Mouse (Mus musculus) hindbrain, embryonic 10.5 days (tissue): ENCODE measurements around the gene Rpe. TPM values are rescaled to one million over a fixed set of nuclear protein-coding genes. Genes with fewer than 3 reads are reported as not detected.
A peak's percentile ranks its signal among the peaks of the same experiment; 100 is the strongest.

ENCODE experiments used
- DNase-seq: peaks from one replicate; pipeline ENCODE4 v3.0.0-alpha.2; 2017; ENCODE audit warnings: low spot score
- H3K27ac ChIP-seq: fragments of 300-500 bp; sonication (generic); 2 replicates; pipeline ENCODE4 v1.5.1; 2016; ENCODE audit warnings: mild to moderate bottlenecking, moderate library complexity
- H3K27me3 ChIP-seq: fragments of 300-500 bp; sonication (generic); 2 replicates; pipeline ENCODE4 v1.6.1; 2016; ENCODE audit warnings: mild to moderate bottlenecking; ENCODE audit not compliant: poor library complexity, insufficient read depth, severe bottlenecking
- H3K36me3 ChIP-seq: fragments of 300-500 bp; sonication (generic); 2 replicates; pipeline ENCODE4 v1.6.1; 2016; ENCODE audit warnings: mild to moderate bottlenecking, moderate library complexity
- H3K4me1 ChIP-seq: fragments of 300-500 bp; sonication (generic); replicated peaks from 2 replicates; pipeline ENCODE4 v1.6.1; 2016; ENCODE audit warnings: mild to moderate bottlenecking
- H3K4me3 ChIP-seq: fragments of 300-500 bp; sonication (generic); 2 replicates; pipeline ENCODE4 v1.5.1; 2016; ENCODE audit warnings: mild to moderate bottlenecking, moderate library complexity
- H3K9me3 ChIP-seq: fragments of 300-500 bp; sonication (generic); 2 replicates; pipeline ENCODE4 v1.6.1; 2016; ENCODE audit warnings: mild to moderate bottlenecking, moderate library complexity
- WGBS: fragments of 180-500 bp; shearing (Covaris S2); methylation state at CpG from one replicate; pipeline ENCODE4 v1.1.7; 2016; 5-methylcytosine and 5-hydroxymethylcytosine counted together
- polyA plus RNA-seq: library from polyadenylated mRNA; unstranded; fragments of >200 nt; fragmentation: Nextera tagmentation; extraction: Ambion mirVana; gene quantifications from 2 replicates; pipeline ENCODE4 v1.2.1, GENCODE M21; 2016

Gene Rpe
- 41.6 and 49.6 TPM in 2 replicates for polyA plus RNA-seq

DNA sequence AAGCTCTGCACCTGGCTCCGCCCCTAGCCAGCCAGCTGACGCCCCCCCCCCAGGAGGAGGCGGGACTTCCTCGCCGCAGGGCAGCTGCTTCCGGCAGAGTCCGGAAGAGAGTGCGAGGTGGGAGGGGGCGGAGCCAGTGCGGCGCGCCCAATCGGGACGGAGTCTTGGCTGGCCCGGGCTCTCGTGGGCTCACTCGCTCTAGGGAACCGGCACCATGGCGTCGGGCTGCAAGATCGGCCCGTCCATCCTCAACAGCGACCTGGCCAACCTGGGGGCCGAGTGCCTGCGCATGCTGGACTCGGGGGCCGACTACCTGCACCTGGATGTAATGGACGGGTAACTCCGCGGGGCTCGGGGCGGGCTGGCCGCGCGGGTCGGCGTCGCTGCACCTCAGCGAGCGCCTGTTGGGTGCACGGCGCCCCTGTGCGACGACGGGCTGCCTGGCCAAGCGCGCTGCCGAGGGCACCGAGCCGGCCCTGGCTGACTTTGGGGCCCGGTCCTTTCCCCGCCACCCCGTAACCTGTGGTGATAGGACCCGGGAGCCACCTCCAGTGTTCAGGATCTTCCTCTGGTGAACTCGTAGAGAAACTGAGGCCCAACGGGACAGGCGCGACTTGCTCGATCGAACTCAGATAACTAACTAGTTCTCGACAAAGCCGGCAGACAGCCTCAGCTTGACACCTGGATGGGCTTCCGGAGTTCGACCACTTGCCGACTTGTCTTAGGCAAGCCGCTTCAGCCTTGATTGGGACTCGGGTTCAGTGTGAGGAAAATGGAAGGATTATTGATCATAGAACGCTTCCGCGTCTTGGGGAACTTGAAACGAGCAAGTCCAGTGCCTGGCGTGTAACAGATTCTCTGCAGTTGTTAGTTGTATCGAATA is at the start of gene Rpe:
Rpe (plus strand) TSS at position 139 of the 883 bp plus-strand sequence.
- WGBS: under 1% methylated on average over 73 of the region's 73 CpGs
- H3K36me3 ChIP-seq: no peaks in the 10 kb centered on the region

DNA sequence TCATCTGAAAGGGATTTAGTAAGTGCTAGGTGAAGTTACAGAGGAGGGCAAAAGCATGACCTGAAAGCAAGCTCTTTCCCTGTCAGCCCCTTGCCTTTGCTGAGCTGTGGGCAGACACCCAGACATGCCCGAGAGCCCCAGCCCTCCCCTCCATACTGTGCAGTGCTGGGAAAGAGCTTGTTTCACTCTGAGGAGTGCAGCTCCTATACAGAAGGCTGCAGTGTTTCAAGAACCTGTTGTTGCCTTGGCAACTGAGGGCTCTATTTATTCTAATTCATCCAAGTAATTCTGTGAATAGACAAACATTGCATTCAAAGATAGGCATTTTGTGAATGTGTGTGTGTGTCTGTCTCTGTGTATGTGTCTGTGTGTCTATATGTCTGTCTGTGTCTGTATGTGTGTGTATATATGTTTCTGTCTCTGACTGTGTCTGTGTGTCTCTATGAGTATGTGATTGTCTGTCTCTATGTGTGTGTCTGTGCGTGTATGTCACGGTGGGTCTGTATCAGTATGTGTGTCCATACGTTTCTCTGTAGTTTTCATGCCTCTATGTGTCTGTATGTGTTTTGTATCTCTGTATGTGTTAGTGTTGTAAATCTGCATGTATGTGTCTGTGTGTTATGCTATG is 45.4 kb upstream of the Rpe start:
- peak; percentile 25 for DNase-seq
- peak overlapping the region; percentile 50; the same call in 1 of the 2 replicates for H3K27ac ChIP-seq

More for the DNA sequence above, at the start of gene Rpe:
- no peaks in the 10 kb centered on the region for H3K27me3 ChIP-seq
- peak within 1 kb of the TSS; percentile 89 for H3K4me3 ChIP-seq
- peaks cover 18% of the 10 kb centered on the region for H3K4me1 ChIP-seq
- peak within 1 kb of the TSS; percentile 91 for H3K27ac ChIP-seq
- no peaks in the 10 kb centered on the region for H3K9me3 ChIP-seq
- peak; percentile 95 for DNase-seq

GRCm38 (mm10) chr1:66655747-66656119 is 44.9 kb upstream of the Rpe start:
- Histone ChIP-seq H3K27ac (no peak overlapping the region), H3K9me3 (no peaks in the 10 kb centered on the region), H3K4me1 (peaks cover 13% of the 10 kb centered on the region), H3K36me3 (no peaks in the 10 kb centered on the region), H3K4me3 (no peak overlapping the region), H3K27me3 (no peaks in the 10 kb centered on the region)
- no peak for DNase-seq

More for the DNA sequence above, 45.4 kb upstream of the Rpe start:
- peaks cover 13% of the 10 kb centered on the region for H3K4me1 ChIP-seq
- H3K27me3 ChIP-seq: no peaks in the 10 kb centered on the region
- no peak overlapping the region for H3K4me3 ChIP-seq
- no peaks in the 10 kb centered on the region for H3K9me3 ChIP-seq
- WGBS: 50% methylated on average over 4 of the region's 4 CpGs
- no peaks in the 10 kb centered on the region for H3K36me3 ChIP-seq

GRCm38 (mm10) chr1:66671475-66671874 is 29.2 kb upstream of the Rpe start:
- no peak overlapping the region for H3K4me3 ChIP-seq
- 61% methylated on average over 7 of the region's 7 CpGs for WGBS
- H3K27me3 ChIP-seq: no peaks in the 10 kb centered on the region
- H3K36me3 ChIP-seq: no peaks in the 10 kb centered on the region
- H3K9me3 ChIP-seq: no peaks in the 10 kb centered on the region
- DNase-seq: no peak
- H3K4me1 ChIP-seq: no peaks in the 10 kb centered on the region
- no peak overlapping the region for H3K27ac ChIP-seq

- no peaks in the 10 kb centered on the region for H3K36me3 ChIP-seq
- H3K4me3 ChIP-seq: no peak overlapping the region
- H3K4me1 ChIP-seq: no peaks in the 10 kb centered on the region
- H3K27ac ChIP-seq: no peak overlapping the region
- H3K27me3 ChIP-seq: no peaks in the 10 kb centered on the region
- no peak for DNase-seq
- WGBS: 89% methylated on average over 7 of the region's 7 CpGs
- H3K9me3 ChIP-seq: no peaks in the 10 kb centered on the region
These were observed 27.8 kb upstream of the Rpe start for GRCm38 (mm10) chr1:66672812-66673211.

DNA sequence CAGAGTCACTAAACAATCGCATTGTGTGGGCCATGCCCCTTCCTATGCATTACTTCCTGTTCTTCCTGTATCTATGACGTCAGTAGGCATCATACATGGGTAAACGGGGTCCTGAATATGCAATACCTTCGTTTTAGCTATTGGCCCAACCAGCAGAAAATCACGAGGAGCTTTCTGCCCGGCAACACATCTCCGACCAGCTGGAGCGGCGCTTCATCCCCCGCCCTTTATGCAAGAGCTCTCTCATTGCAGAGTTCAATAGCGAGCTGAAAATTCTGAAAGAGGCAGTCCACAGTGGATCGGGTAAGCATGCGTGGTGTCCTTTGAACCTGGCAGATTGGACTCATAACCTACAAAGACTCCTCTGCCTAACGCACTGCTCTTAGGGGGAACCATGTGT is 22.7 kb upstream of the Rpe start:
- 77% methylated on average over 14 of the region's 14 CpGs for WGBS
- H3K27ac ChIP-seq: no peak overlapping the region

DNA sequence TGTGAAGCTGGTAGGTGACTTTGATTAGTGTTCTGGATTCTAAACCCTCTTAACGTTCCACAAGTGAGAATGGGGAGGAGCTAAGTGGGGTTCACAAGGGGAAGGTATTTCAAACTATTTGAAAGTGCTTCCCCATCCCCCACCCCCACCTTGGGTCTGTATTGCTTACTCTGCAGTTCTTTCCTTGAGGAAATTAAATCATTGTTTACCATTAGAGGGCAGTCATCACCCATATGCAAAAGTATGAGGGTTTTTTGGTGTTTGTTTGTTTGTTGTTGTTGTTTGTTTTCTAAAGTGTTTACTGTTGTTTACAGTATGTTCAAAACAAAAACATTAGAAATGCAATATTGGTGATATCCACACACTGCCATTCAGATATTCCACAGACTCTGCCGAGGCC is 22.0 kb upstream of the Rpe start:
- WGBS: 61% methylated on average over 2 of the region's 2 CpGs
- Histone ChIP-seq H3K27ac (no peak overlapping the region), H3K4me1 (no peaks in the 10 kb centered on the region), H3K36me3 (no peaks in the 10 kb centered on the region), H3K27me3 (no peaks in the 10 kb centered on the region), H3K9me3 (no peaks in the 10 kb centered on the region), H3K4me3 (no peak overlapping the region)
- no peak for DNase-seq

More for the DNA sequence above, 22.7 kb upstream of the Rpe start:
- H3K36me3 ChIP-seq: no peaks in the 10 kb centered on the region
- no peaks in the 10 kb centered on the region for H3K9me3 ChIP-seq
- no peaks in the 10 kb centered on the region for H3K27me3 ChIP-seq
- DNase-seq: no peak
- no peak overlapping the region for H3K4me3 ChIP-seq
- no peaks in the 10 kb centered on the region for H3K4me1 ChIP-seq

DNA sequence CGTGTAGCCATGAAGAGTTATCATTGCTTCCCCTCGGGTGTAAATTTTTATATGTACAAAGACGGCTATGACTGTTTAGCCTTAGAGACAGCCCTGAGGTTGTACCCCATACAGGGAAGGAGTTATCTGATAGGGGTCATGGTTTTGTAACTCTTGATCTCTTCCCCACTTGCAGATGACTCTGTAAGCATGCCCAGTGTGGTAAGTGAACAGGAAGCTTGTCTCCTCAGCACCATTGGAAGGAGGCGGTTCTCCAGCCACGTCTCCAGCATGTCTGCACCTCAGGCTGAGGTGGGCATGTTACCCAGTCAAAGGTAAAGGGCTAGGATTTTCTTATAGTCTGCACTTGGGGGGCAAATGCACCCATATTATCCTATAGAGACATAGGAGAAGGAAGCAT is 17.7 kb upstream of the Rpe start:
- H3K9me3 ChIP-seq: no peaks in the 10 kb centered on the region
- no peaks in the 10 kb centered on the region for H3K27me3 ChIP-seq
- 87% methylated on average over 5 of the region's 5 CpGs for WGBS
- H3K4me3 ChIP-seq: no peak overlapping the region
- no peaks in the 10 kb centered on the region for H3K36me3 ChIP-seq
- H3K27ac ChIP-seq: no peak overlapping the region
- DNase-seq: no peak
- H3K4me1 ChIP-seq: no peaks in the 10 kb centered on the region

GRCm38 (mm10) chr1:66691772-66692171 is 8.9 kb upstream of the Rpe start:
- WGBS: 65% methylated on average over 3 of the region's 3 CpGs
- Histone ChIP-seq H3K27me3 (no peaks in the 10 kb centered on the region), H3K9me3 (no peaks in the 10 kb centered on the region), H3K4me3 (no peak overlapping the region), H3K27ac (no peak overlapping the region), H3K4me1 (peaks cover 6% of the 10 kb centered on the region; the same call in 1 of the 2 replicates), H3K36me3 (no peaks in the 10 kb centered on the region)
- DNase-seq: no peak

DNA sequence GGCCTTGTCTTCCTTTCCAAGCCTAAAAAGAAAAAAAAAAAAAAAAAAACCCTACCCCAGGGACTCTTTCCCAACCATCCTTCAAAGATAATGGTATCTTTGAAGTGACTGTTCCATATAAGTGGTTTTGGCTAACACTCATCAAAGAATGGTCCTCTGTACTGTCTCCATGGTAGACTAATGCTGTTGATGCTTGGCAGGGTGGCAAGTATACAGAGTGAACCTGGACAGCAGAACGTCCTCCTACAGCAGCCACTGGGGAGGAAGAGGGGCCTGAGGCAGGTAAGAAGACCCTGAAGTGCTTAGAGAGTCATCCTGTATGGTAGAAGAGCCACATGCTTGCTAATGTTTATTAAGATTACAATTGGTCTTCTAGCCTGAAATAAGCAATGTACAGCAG is 8.3 kb upstream of the Rpe start:
- H3K9me3 ChIP-seq: no peaks in the 10 kb centered on the region
- H3K4me1 ChIP-seq: peaks cover 6% of the 10 kb centered on the region; the same call in 1 of the 2 replicates
- no peaks in the 10 kb centered on the region for H3K27me3 ChIP-seq
- H3K4me3 ChIP-seq: no peak overlapping the region
- no peak for DNase-seq
- no peaks in the 10 kb centered on the region for H3K36me3 ChIP-seq
- no peak overlapping the region for H3K27ac ChIP-seq
- WGBS: 76% methylated on average over 1 of the region's 1 CpGs

- peaks cover 6% of the 10 kb centered on the region; the same call in 1 of the 2 replicates for H3K4me1 ChIP-seq
These were observed 7.7 kb upstream of the Rpe start for GRCm38 (mm10) chr1:66692780-66693392.

DNA sequence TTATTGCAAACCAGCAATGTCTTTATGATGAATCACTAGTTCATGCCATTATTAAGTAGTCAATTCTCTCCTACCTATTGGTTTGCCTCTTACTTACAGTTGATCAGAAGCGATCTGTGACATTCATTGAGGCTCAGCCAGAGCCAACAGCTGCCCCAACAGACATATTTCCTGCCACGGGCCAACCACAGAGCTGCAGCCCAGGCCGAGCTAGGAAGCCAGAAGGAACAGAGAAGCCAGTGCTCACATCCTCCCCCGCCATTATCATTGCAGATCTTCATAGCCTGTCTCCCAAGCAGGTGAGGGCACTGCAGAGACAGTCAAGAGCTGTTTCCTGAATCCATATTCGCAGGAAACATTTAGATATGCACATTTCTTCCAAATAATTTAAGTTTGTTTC is 6.4 kb upstream of the Rpe start:
- no peak overlapping the region for H3K27ac ChIP-seq
- no peaks in the 10 kb centered on the region for H3K36me3 ChIP-seq
- H3K9me3 ChIP-seq: no peaks in the 10 kb centered on the region
- H3K4me3 ChIP-seq: no peak overlapping the region
- no peaks in the 10 kb centered on the region for H3K27me3 ChIP-seq
- DNase-seq: no peak
- peaks cover 6% of the 10 kb centered on the region; the same call in 1 of the 2 replicates for H3K4me1 ChIP-seq
- 84% methylated on average over 5 of the region's 5 CpGs for WGBS

More at GRCm38 (mm10) chr1:66692780-66693392, 7.7 kb upstream of the Rpe start:
- H3K27me3 ChIP-seq: no peaks in the 10 kb centered on the region
- no peaks in the 10 kb centered on the region for H3K9me3 ChIP-seq
- no peak for DNase-seq
- no peak overlapping the region for H3K4me3 ChIP-seq
- WGBS: 78% methylated on average over 8 of the region's 8 CpGs
- no peaks in the 10 kb centered on the region for H3K36me3 ChIP-seq
- no peak overlapping the region for H3K27ac ChIP-seq

DNA sequence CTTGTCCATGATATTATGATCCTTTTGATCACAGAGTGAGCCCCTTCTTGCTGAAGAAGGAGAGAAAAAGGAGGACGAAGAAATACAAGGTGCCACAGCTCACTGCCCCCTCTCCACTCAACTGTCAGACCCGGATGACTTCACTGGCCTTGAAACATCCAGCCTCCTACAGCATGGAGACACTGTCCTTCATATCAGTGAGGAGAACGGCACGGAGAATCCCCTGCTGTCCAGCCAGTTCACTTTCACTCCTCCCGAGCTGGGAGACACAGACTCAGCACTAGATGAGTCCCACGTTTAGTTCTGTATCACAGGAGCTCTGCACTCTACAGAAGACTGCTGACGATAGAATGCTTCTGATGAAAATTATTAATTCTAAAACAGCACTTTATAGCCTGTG is 5.3 kb upstream of the Rpe start:
- DNase-seq: no peak
- 72% methylated on average over 7 of the region's 7 CpGs for WGBS
- Histone ChIP-seq H3K36me3 (no peaks in the 10 kb centered on the region), H3K9me3 (no peaks in the 10 kb centered on the region), H3K4me1 (peaks cover 9% of the 10 kb centered on the region; the same call in 1 of the 2 replicates), H3K27me3 (no peaks in the 10 kb centered on the region), H3K27ac (no peak overlapping the region), H3K4me3 (no peak overlapping the region)
